Mouse (Mus musculus) CH12.LX (cell line): ENCODE measurements around the gene Olfr92. TPM values are rescaled to one million over a fixed set of nuclear protein-coding genes. Genes with fewer than 3 reads are reported as not detected.

Experiments
- DNase-seq: peaks from one replicate; pipeline ENCODE4 v3.0.0-alpha.2; 2013; ENCODE audit errors: extremely low read depth
- H3K27ac ChIP-seq: 2 replicates; pipeline ENCODE4 v1.5.1; 2012; ENCODE audit warnings: low read depth, mild to moderate bottlenecking, control low read depth, moderate library complexity; ENCODE audit not compliant: insufficient read depth
- H3K27me3 ChIP-seq: replicated peaks from 2 replicates; pipeline ENCODE3; 2012; ENCODE audit warnings: inconsistent platforms
- H3K36me3 ChIP-seq, 2 experiments: replicated peaks in 1 of 2; 2 replicates each; pipeline versions ENCODE3 to v1.6.1; 2012; ENCODE audit warnings: inconsistent platforms in 1 of 2, low read length in 1 of 2, mild to moderate bottlenecking in 1 of 2, mixed read lengths in 1 of 2, moderate library complexity in 1 of 2; ENCODE audit not compliant: control insufficient read depth in 1 of 2, insufficient read depth in 1 of 2
- H3K4me1 ChIP-seq, 2 experiments: 2 replicates each; pipeline ENCODE4 v1.6.1; 2012; ENCODE audit warnings: inconsistent platforms in 1 of 2, moderate library complexity in 1 of 2; ENCODE audit not compliant: insufficient read depth in 2 of 2, control insufficient read depth in 1 of 2
- H3K4me2 ChIP-seq: 2 replicates; pipeline ENCODE4 v1.6.1; 2012; ENCODE audit warnings: low read depth, mild to moderate bottlenecking, control low read depth; ENCODE audit not compliant: poor library complexity, insufficient read depth, severe bottlenecking
- H3K4me3 ChIP-seq, 3 experiments: fragments of 150-350 bp in 1 of 3; sonication (generic) in 1 of 3; replicated peaks in 1 of 3; 2 replicates each; pipeline versions ENCODE3 to v1.5.1; 2011 to 2012; ENCODE audit warnings: low read depth in 2 of 3, low read length in 2 of 3, mild to moderate bottlenecking in 2 of 3, moderate library complexity in 2 of 3, control low read depth in 1 of 3, improper control_type of control experiment in 1 of 3, inconsistent platforms in 1 of 3, mixed read lengths in 1 of 3; ENCODE audit not compliant: poor library complexity in 1 of 3
- H3K79me2 ChIP-seq: replicated peaks from 2 replicates; pipeline ENCODE4 v1.6.1; 2012; ENCODE audit warnings: mild to moderate bottlenecking, moderate library complexity; ENCODE audit not compliant: control insufficient read depth, poor library complexity, insufficient read depth, severe bottlenecking; ENCODE audit errors: extremely low read depth
- H3K9ac ChIP-seq: 2 replicates; pipeline ENCODE4 v1.6.1; 2012; ENCODE audit warnings: low read depth, mild to moderate bottlenecking, control low read depth, moderate library complexity; ENCODE audit not compliant: insufficient read depth
- H3K9me3 ChIP-seq: replicated peaks from 2 replicates; pipeline ENCODE3; 2012; ENCODE audit warnings: low read length, inconsistent platforms, mixed read lengths
- BHLHE40 ChIP-seq: IDR thresholded peaks from 2 replicates; pipeline ENCODE4 v1.6.1; 2011; ENCODE audit warnings: mild to moderate bottlenecking, low read depth, low read length, improper control_type of control experiment
- CHD1 ChIP-seq: IDR thresholded peaks from 2 replicates; pipeline ENCODE4 v1.6.1; 2012; ENCODE audit warnings: low read depth, low read length, improper control_type of control experiment, inconsistent platforms
- CHD2 ChIP-seq: IDR thresholded peaks from 2 replicates; pipeline ENCODE4 v1.6.1; 2011; ENCODE audit warnings: low read length, improper control_type of control experiment
- ETS1 ChIP-seq: conservative IDR thresholded peaks from 2 replicates; pipeline ENCODE4 v1.6.1; 2012; ENCODE audit warnings: low read depth, mild to moderate bottlenecking, inconsistent platforms, low read length, improper control_type of control experiment, moderate library complexity
- GABPA ChIP-seq: IDR thresholded peaks from 2 replicates; pipeline ENCODE4 v1.6.1; 2012; ENCODE audit warnings: low read depth, low read length, improper control_type of control experiment, inconsistent platforms; ENCODE audit not compliant: insufficient replicate concordance
- IRF4 ChIP-seq: IDR thresholded peaks from 2 replicates; pipeline ENCODE4 v1.6.1; 2014; ENCODE audit warnings: low read depth, mild to moderate bottlenecking, inconsistent platforms, low read length, improper control_type of control experiment
- JUN ChIP-seq: IDR thresholded peaks from 2 replicates; pipeline ENCODE4 v1.6.1; 2011; ENCODE audit warnings: low read depth, mild to moderate bottlenecking, low read length, improper control_type of control experiment, moderate library complexity; ENCODE audit not compliant: insufficient read depth
- MAFK ChIP-seq: IDR thresholded peaks from 2 replicates; pipeline ENCODE4 v1.6.1; 2011; ENCODE audit warnings: low read length, improper control_type of control experiment; ENCODE audit not compliant: insufficient replicate concordance
- MAZ ChIP-seq: IDR thresholded peaks from 2 replicates; pipeline ENCODE4 v1.6.1; 2012; ENCODE audit warnings: low read depth, mild to moderate bottlenecking, inconsistent platforms, low read length, improper control_type of control experiment, moderate library complexity
- MEF2A ChIP-seq: IDR thresholded peaks from 2 replicates; pipeline ENCODE4 v1.6.1; 2014; ENCODE audit warnings: low read depth, mild to moderate bottlenecking, inconsistent platforms, low read length, improper control_type of control experiment, borderline replicate concordance
- MXI1 ChIP-seq: IDR thresholded peaks from 2 replicates; pipeline ENCODE4 v1.6.1; 2011; ENCODE audit warnings: mild to moderate bottlenecking, low read depth, low read length, improper control_type of control experiment
- MYC ChIP-seq: IDR thresholded peaks from 2 replicates; pipeline ENCODE4 v1.6.1; 2011; ENCODE audit warnings: low read depth, mild to moderate bottlenecking, improper control_type of control experiment, low read length
- NRF1 ChIP-seq: IDR thresholded peaks from 2 replicates; pipeline ENCODE4 v1.6.1; 2014; ENCODE audit warnings: low read depth, mild to moderate bottlenecking, inconsistent platforms, low read length, improper control_type of control experiment, moderate library complexity
- PAX5 ChIP-seq: IDR thresholded peaks from 2 replicates; pipeline ENCODE4 v1.6.1; 2012; ENCODE audit warnings: low read length, inconsistent platforms, mixed read lengths
- RCOR1 ChIP-seq: conservative IDR thresholded peaks from 2 replicates; pipeline ENCODE4 v1.6.1; 2012; ENCODE audit warnings: low read depth, mild to moderate bottlenecking, inconsistent platforms, low read length, improper control_type of control experiment
- TCF12 ChIP-seq: IDR thresholded peaks from 2 replicates; pipeline ENCODE4 v1.6.1; 2014; ENCODE audit warnings: low read depth, mild to moderate bottlenecking, inconsistent platforms, low read length, improper control_type of control experiment
- ZC3H11A ChIP-seq: IDR thresholded peaks from 2 replicates; pipeline ENCODE4 v1.6.1; 2012; ENCODE audit warnings: low read depth, mild to moderate bottlenecking, inconsistent platforms, low read length, improper control_type of control experiment
- ZKSCAN1 ChIP-seq: IDR thresholded peaks from 2 replicates; pipeline ENCODE4 v1.6.1; 2012; ENCODE audit warnings: low read depth, inconsistent platforms, low read length, improper control_type of control experiment, borderline replicate concordance
- ZMIZ1 ChIP-seq: IDR thresholded peaks from 2 replicates; pipeline ENCODE4 v1.6.1; 2012; ENCODE audit warnings: low read depth, mild to moderate bottlenecking, inconsistent platforms, low read length, improper control_type of control experiment
- dilution Hi-C: fragments of 300-500 bp; cut with MboI; formaldehyde crosslinking; loops from 2 replicates; pipeline ENCODE4 v1.14.3; 2020; ENCODE audit warnings: low sequenced_read_pairs; ENCODE audit not compliant: extremely low pct_unique_long_range_greater_than_20kb, extremely low pct_ligation_motif_present
- in situ Hi-C: fragments of 300-500 bp; cut with MboI; formaldehyde crosslinking; loops from 3 replicates; pipeline ENCODE4 v1.14.3; 2019; ENCODE audit warnings: low sequenced_read_pairs, low pct_ligation_motif_present, low pct_unique_long_range_greater_than_20kb, mixed read lengths
- polyA plus RNA-seq: library from polyadenylated mRNA; unstranded; fragments of >175 nt; gene quantifications from 2 replicates; pipeline ENCODE4 v1.2.1, GENCODE M21; 2012; ENCODE audit warnings: low read depth; ENCODE audit not compliant: insufficient read length
- total RNA-seq, 2 experiments: library from RNA; depleted of rRNA; stranded (reverse); fragments of 300-350 nt in 1 of 2; fragments of >200 nt in 1 of 2; gene quantifications; 2 replicates each; pipeline ENCODE4 v1.2.3; 2012 to 2014

Olfr92 gene
- total and polyA plus RNA-seq, 3 experiments, result not detected

DNA sequence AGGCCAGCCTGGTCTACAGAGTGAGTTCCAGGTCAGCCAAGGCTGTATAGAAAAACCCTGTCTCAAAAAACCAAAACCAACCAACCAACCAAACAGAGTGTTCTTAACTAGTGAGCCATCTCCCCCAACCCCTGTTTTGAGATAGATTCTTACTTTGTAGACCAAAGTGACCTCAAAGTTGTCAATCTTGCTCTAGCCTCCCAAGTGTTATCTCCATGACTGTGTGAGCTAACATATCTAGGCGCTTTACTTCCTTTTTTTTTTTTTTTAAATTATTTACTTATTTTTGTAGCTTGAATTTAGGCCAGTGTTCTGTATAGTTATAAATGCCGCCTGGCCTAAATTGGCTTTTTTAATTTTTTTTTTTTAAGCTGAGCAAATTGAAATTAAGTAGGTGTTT is 53.9 kb downstream of the Olfr92 start:
- TF ChIP-seq RCOR1 (no peak), NRF1 (no peak), PAX5 (no peak), MAZ (no peak), CHD2 (no peak), MEF2A (no peak)
- dilution Hi-C loops, result no loop called here

DNA sequence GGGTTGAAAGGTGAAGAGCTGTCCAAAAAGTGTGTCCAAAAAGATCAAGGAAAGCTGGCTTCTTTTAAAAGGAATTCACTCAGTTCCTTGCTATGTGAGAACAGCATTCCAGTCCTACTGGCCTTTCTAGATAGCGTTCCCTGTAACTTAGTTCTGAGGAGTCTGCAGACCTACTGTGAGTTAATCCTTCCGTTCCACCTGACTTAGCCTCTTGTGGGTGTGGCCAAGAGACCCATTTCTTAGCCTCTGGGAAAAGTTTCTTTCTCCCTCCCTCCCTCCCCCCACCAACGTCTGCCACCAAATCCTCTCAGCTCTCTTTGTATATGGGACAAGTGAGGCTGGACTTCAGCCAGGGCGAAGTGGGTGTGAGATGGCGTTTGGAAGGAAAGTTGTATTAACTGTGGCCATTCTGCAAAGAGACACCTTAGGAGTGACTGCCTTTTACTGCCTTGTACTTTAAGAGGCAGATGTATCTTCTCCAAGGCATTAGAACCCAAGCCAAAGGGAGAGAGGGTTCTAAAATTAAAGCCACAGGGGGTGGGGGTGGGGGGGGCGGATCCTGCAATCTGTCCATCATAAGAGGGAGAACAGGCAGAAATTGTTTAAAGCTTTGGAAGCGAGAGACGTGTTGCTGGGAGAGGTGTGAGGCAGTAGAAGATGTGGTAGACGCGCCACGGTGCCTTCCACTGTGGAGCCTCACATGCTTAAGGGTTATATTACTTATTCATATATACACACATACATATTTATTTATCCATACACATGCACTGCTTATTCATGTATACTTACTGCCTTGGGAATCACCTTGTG is 56.0 kb downstream of the Olfr92 start:
- no peak overlapping the region for H3K27ac ChIP-seq
- no peaks in the 10 kb centered on the region for H3K27me3 ChIP-seq
- H3K79me2 ChIP-seq, result no peaks in the 10 kb centered on the region
- no peak overlapping the region for H3K4me2 ChIP-seq
- H3K4me1 ChIP-seq, result no peaks in the 10 kb centered on the region
- peaks cover 5 to 81% of the 10 kb centered on the region in 2 experiments for H3K36me3 ChIP-seq
- H3K4me3 ChIP-seq, result no peak overlapping the region
- in situ Hi-C loops, result loop anchor here (10.0 kb wide), 1 partner anchor 169 kb away; the partner anchor contains the start of genes Trim31 and Trim40
- no peak for DNase-seq
- dilution Hi-C loops, result no loop called here
- TF ChIP-seq MAZ, result no peak
- no peak for TF ChIP-seq ZKSCAN1
- no peak for TF ChIP-seq CHD1
- no peak for TF ChIP-seq JUN
- TF ChIP-seq ETS1, result no peak
- TF ChIP-seq MAFK, result no peak
- no peak for TF ChIP-seq TCF12
- TF ChIP-seq GABPA, result no peak
- no peak for TF ChIP-seq MXI1
- no peak for TF ChIP-seq MYC
- no peak for TF ChIP-seq IRF4
- TF ChIP-seq ZMIZ1, result no peak
- TF ChIP-seq RCOR1, result no peak
- TF ChIP-seq BHLHE40, result no peak
- TF ChIP-seq ZC3H11A, result no peak
- no peak overlapping the region for H3K9ac ChIP-seq
- H3K9me3 ChIP-seq, result no peaks in the 10 kb centered on the region

More for the DNA sequence above, 53.9 kb downstream of the Olfr92 start:
- DNase-seq, result no peak
- Histone ChIP-seq H3K4me1 (no peaks in the 10 kb centered on the region), H3K79me2 (no peaks in the 10 kb centered on the region), H3K9ac (no peak overlapping the region), H3K27me3 (no peaks in the 10 kb centered on the region), H3K4me2 (no peak overlapping the region), H3K36me3 (peaks cover 6 to 87% of the 10 kb centered on the region in 2 experiments), H3K4me3 (no peak overlapping the region), H3K9me3 (no peaks in the 10 kb centered on the region), H3K27ac (no peak overlapping the region)
- in situ Hi-C loops, result loop anchor here (10.0 kb wide), 1 partner anchor 171 kb away; the partner anchor contains the start of genes Trim31 and Trim40
